Mouse (Mus musculus) adipocyte (in vitro differentiated cells): ENCODE measurements around the gene 2010003K11Rik.
A peak's percentile ranks its signal among the peaks of the same experiment; 100 is the strongest.

Experiments used
- DNase-seq: peaks from one replicate; pipeline ENCODE4 v3.0.0-alpha.2; 2016; ENCODE audit warnings: low spot score

The 2010003K11Rik gene

DNA sequence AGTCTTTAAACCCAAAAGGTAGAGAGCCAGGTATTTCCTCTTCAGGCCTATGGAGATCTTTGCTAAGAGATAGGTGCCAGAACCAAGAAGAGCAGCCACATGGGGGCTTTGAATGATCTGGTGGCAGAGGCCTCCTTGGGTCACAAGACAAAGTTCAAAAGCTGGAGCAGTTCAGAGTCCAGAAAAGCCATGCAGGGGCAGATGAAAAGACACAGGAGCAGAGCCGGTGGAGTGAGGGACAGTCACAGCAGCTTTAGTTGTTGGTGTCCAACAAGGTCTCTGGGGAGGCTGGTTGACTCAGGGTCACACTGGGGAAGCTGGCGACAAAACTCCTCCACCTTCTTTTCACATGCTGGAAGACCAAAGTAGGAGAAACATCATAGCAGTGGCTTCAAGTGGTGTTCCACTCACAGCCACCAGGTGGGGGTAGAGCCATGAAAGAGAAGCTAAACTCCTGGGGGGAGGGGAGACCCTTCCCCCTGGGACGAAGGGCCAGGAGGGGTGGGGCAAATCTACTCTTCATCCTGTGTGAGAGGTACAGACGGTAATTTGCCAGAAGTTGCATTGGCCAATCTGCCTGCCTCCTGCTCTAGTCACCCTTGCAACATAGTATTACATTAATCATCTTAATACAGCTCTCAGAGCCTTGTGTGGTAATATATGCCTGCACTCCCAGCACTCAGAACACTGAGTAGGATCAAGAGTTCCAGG is 965 bp downstream of the 2010003K11Rik start:
- DNase-seq: peak; percentile 100

DNA sequence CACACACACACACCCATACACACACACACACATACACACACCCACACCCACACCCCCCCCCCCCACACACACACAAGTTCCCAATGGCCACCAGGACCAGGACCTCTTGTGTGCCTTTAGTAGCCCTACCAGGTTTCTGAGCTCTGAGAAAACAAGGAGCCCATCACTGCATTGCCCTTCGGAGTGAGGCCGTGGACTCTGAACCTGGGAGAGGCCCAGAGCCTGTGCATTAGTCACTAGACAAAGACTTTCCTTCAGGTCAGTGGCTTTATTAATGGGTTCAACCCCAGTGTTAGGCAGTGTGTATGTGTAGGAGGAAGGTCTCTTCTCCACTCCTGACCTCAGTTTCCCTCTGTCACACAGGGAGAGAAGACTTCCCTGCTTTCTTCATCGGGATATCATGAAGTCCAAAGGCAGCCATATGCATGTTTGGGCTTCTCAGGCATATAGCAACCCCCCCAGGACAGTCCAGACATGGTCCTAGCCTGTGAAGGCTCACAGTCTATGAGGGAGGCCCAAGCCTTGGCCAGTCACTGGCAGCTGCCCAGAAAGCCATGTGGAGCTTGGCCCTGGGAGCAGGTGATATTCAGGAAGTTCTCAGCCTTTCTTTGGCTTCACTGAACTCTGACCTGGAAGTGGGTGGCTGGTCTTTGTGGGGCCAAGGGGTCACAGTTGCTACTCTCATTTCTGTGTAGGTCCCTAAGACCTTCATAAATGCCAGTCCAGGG is 1.7 kb downstream of the 2010003K11Rik start:
- peak; percentile 56 for DNase-seq

DNA sequence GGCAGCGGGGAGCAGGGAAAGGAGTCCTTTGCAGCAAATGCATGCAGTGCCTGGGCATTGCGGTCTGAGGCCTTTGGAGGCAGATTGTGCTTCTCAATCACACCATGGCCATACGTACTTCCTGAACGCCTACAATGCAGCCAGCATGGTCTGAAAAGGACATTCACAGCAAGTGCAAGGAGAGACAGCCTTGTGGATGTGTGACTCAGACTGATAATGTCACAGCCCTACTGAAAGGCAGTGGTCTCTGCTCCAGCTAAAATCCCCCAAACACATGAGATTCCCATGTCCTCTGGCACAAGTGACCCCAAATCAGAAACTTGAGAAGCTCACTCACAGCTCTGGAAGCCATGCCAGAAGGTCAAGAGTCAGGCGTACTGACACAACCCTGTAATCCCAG is 2.6 kb downstream of the 2010003K11Rik start:
- no peak for DNase-seq

DNA sequence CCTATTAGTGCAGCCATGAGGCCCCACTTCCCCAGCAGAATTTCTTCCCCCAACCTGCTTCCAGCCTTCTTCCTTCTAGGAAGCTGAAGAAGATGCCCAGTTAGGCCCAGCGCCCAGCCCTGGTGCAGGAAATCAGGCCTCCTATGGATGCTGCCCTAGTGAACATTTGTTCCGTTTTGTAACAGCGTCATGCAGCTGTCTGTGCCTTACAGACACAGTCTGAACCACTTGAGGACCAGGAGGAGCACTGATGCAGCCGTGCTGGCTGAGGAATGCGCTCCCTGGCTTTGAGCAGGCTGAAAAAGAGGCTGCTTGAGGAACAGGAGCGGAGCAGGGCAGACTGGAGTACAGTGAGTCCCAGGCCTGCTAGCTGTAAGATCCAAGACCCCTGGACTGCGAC is 3.7 kb downstream of the 2010003K11Rik start:
- DNase-seq: no peak

GRCm38 (mm10) chr19:4492526-4493296 is 5.7 kb downstream of the 2010003K11Rik start:
- DNase-seq: peak; percentile 81

DNA sequence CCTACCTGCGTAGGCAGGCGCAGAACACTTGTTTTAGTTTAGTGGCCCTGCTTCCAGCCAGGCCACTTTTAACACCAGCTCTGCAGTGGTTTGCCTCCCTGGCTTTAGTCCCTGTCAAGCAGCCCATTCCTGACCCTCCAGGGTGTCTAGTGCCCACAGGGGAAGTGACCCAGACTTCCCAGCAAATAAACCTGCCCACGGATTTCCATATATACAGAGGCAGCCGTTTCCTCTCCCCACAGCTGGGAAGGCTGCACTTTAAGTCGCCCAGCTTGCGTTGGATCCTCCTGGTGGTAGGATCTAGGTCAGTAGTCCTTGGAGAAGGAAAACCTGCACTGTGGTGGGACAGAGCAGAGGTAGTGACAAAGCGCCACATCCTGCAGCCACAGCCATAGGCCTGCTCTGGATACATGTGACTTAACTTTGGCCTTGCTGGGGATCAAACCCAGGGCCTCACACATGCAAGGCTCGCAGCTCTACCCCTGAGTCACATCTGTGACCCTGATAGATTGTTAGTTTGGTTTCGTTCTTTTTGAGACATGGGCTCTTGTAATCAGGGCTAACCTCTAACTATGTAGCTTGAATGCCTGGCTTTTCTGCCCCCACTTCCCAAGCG is 7.2 kb downstream of the 2010003K11Rik start:
- no peak for DNase-seq

- DNase-seq: no peak
Measured at GRCm38 (mm10) chr19:4487877-4488276, 10.5 kb downstream of the 2010003K11Rik start.

DNA sequence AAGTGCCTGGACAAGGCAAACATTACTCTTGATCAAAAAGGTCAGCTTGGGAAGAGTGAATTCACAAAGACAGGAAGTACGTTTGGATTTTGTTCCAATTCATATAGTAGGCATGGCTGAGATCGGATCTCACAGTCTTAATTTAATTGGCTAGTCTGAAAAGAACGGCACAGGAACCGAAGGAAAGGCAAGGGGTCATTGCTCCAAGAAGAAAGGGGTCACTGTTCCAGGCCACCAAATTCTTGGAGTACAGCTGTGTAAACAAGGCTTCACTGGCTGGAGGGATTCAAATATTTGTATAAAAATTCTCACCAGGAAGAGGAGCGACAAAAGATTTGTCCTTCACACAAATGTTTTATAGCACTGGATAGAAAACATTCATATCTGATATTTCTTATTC is 13.4 kb downstream of the 2010003K11Rik start:
- DNase-seq: no peak

DNA sequence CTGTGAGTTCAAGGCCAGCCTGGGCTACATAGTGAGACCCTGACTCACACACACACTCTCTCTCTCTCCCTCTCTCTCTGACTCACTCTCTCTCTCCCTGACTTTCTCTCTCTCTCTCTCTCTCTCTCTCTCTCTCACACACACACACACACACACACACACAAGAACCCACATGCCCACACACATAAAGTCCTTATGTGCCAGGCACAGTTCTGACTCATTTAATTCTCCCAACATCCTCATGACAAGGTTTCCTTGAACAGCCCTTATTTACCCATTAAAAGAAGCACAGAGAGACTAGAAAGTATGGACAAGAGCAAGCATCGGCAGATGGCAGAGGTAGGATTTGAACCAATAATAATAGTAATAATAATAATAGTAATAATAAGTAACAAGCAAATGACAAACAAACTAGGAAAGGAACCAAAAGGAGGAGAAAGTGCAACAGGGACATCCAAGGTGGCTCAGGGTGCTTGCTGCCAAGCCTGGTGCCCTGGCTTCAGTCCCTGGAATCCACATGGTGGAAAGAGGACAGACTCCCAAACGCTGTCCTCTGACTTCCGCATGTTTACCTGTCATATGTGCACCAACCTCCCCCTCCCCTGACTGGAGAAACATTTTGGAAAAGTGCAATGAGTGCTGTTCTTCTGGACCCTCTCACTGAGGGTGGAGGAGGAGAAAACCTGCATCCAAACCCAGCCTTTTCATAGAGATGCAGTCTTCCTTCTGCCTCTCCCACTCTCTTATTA is 16.1 kb downstream of the 2010003K11Rik start:
- DNase-seq: no peak

- DNase-seq: no peak
Measured at GRCm38 (mm10) chr19:4481326-4481725, 17.1 kb downstream of the 2010003K11Rik start.

GRCm38 (mm10) chr19:4480041-4480440 is 18.3 kb downstream of the 2010003K11Rik start:
- DNase-seq: no peak

DNA sequence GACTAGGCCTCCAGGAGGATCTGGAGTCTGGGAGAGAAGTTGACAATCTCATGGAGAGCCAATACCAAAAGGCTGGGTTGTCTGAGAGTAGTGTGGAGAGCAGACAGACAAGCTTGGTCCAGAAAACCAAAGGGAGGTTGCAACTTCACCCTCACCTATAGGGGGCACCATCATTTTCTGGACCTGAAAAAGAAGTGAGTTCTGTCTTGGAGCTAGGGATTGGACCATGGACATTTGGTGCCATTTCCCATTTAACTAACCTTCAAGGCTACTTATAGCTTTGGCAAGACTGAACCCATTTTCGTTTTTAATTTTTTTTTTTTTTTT is 20.2 kb downstream of the 2010003K11Rik start:
- DNase-seq: no peak

- no peak for DNase-seq
Measured at GRCm38 (mm10) chr19:4477345-4478189, 20.8 kb downstream of the 2010003K11Rik start, which contains the start of gene Syt12. TSS of gene Syt12 (minus strand) at chr19:4477447.

DNA sequence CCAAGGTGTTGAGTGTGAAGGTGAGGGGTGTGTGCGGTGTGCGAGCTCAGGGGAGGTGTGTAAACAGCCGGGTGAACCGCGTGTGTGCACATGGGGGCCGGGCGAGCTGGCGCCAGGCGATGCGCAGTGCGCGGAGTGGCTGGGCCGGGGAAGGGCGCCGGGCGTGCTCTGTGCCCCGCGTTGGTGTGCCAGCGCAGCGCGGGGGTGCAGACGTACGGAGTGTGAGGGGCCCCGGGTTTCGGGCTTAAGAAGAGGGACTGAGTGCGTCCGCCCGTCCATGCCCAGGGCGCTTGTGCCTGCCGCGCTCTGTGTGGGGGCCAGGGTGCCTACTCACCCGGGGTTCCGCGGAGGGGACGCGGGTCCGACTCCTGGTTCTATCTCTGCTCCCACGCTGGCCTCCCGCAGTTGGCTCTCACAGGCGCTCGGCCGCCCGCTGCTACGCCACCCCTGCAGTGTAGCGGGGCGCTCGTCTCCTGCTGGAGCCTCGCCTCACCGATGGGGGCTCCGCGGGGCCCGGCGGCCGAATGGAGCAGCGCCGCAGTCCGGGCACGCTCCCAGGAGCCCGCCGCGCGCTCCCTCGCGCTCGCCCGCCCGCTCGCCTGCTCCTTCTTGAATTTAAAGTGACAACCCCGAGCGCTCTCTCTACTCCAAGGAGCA is 21.7 kb downstream of the 2010003K11Rik start:
- DNase-seq: no peak

- no peak for DNase-seq
Measured at GRCm38 (mm10) chr19:4475224-4475925, 23.0 kb downstream of the 2010003K11Rik start.

DNA sequence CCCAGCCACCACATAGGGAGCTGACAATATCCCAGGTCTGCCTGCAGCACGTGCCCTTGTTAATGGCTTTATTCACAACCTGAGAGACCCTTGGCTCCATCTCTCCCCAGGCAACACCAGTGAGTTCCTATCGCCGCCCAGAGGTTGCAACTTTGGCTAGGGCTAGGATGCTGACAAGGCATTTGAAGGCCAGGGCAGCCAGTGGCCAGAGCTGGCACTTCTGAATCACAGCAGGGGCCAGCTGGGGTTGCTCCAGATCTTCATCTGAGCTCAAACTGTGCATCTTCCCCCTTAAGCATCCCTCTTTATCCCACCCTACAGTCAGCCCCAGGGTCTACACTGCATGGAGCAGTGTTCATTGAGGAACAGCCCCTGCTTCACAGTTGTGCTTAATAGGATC is 23.6 kb downstream of the 2010003K11Rik start:
- DNase-seq: no peak

- no peak for DNase-seq
Measured at GRCm38 (mm10) chr19:4473549-4473948, 24.8 kb downstream of the 2010003K11Rik start.

DNA sequence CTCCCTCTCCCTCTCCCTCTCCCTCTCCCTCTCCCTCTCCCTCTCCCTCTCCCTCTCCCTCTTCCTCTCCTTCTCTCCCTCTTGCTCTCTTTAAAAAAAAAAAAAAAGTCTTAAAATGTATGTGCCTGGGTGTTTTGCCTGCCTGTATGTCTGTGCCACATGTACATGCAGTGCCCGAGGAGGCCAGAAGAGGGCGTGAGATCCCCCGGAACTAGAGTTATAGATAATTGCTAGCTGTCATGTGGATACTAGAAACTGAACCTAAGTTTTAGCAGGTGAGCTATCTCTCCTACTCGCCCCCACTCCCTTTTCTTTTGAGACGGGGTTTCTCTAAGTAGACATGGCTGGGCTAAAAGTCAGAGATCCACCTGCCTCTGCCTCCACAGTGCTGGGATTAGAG is 30.0 kb downstream of the 2010003K11Rik start:
- DNase-seq: no peak

DNA sequence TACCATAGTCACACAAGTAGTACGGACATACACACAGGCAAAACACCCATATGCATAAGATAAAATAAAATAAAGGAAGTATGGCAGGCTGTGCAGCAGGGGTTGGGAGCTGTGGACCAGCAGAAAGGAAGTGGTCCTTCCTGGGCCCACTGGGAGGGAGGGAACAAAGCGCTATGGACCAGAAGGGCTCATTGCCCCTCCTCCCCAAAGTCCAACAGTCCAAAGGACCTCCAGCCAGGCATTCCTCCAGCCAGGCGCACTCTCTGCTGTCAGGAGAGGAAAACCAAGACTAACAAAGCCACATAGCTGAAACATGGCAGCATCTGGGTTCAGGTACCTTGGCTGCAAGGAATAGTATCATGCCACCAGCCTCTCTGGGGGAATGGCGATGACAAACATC is 33.7 kb downstream of the 2010003K11Rik start:
- no peak for DNase-seq

- DNase-seq: peak; percentile 56
Measured at GRCm38 (mm10) chr19:4461981-4462380, 36.4 kb downstream of the 2010003K11Rik start.
